Mouse (Mus musculus) E14TG2a.4 (cell line): Measurements from ENCODE around the gene Olfr92.

Experiments used
- CTCF ChIP-seq: conservative IDR thresholded peaks from 2 replicates; pipeline ENCODE4 v1.5.1; 2014; ENCODE audit warnings: low read length
- NANOG ChIP-seq: IDR thresholded peaks from 2 replicates; pipeline ENCODE4 v1.6.1; 2014; ENCODE audit warnings: borderline replicate concordance, low read length, mixed read lengths
- POU5F1 ChIP-seq: IDR thresholded peaks from 2 replicates; pipeline ENCODE4 v1.6.1; 2014; ENCODE audit warnings: low read length, borderline replicate concordance

- TF ChIP-seq CTCF, result no peak
- TF ChIP-seq NANOG, result no peak
- no peak for TF ChIP-seq POU5F1
These were observed 56.8 kb downstream of the Olfr92 start for GRCm38 (mm10) chr17:37063063-37063462.
